Comparison of ENCODE assay signal across 26 mouse cellular contexts in genomic region chr1:158764211-158764610, GRCm38 (mm10).
"Had no signal": no experiment of that assay in that cellular context is flagged by ENCODE, and none has a peak within 500 bp of the region (broad histone marks: within the 10 kb centered on the region; RNA-seq: fewer than 3 reads in every experiment).

No protein-coding gene starts in this region.

- ATAC-seq: intestine, embryonic 16.5 days had no signal

- H3K4me3 ChIP-seq: heart, adult 2 months; heart, embryonic 13.5 days; heart, embryonic 15.5 days; hindbrain, embryonic 13.5 days; hindbrain, embryonic 15.5 days; kidney, embryonic 15.5 days; left cerebral cortex, adult 2 months; limb, embryonic 10.5 days; limb, embryonic 12.5 days; liver, embryonic 13.5 days had no signal

- H3K4me1 ChIP-seq: hindbrain, embryonic 13.5 days; hindbrain, embryonic 15.5 days; kidney, embryonic 15.5 days; limb, embryonic 10.5 days; limb, embryonic 12.5 days; liver, embryonic 13.5 days had no signal

- DNase-seq: gastrocnemius, postnatal 14 days; gastrocnemius, postnatal 36 days; heart, adult 2 months; heart, postnatal 14 days; heart, postnatal 36 days; kidney, adult 11 months; kidney, adult 2 months; kidney, adult 9 months; kidney, postnatal 14 days; kidney, postnatal 36 days; layer of hippocampus, adult 9-11 months; liver; liver, embryonic 13.5 days had no signal

- H3K4me2 ChIP-seq: heart, embryonic 11.5 days; heart, embryonic 13.5 days; heart, embryonic 15.5 days; hindbrain, embryonic 13.5 days; hindbrain, embryonic 15.5 days; kidney, embryonic 15.5 days; limb, embryonic 12.5 days; liver, embryonic 11.5 days; liver, embryonic 13.5 days had no signal

- H3K36me3 ChIP-seq: heart, embryonic 13.5 days; heart, embryonic 15.5 days; hindbrain, embryonic 13.5 days; hindbrain, embryonic 15.5 days; kidney, embryonic 15.5 days; limb, embryonic 10.5 days; limb, embryonic 12.5 days; liver, embryonic 13.5 days had no signal

- H3K9ac ChIP-seq: heart, embryonic 13.5 days; heart, embryonic 15.5 days; hindbrain, embryonic 13.5 days; hindbrain, embryonic 15.5 days; kidney, embryonic 15.5 days; limb, embryonic 12.5 days; liver, embryonic 13.5 days had no signal

- H3K27ac ChIP-seq: heart, adult 2 months; heart, embryonic 13.5 days; heart, embryonic 15.5 days; hindbrain, embryonic 13.5 days; hindbrain, embryonic 15.5 days; hindbrain, postnatal 0 days; kidney, embryonic 15.5 days; kidney, postnatal 0 days; left cerebral cortex, adult 2 months; limb, embryonic 10.5 days; limb, embryonic 12.5 days; liver, embryonic 13.5 days had no signal

- H3K9me3 ChIP-seq: heart, embryonic 13.5 days; heart, embryonic 15.5 days; hindbrain, embryonic 13.5 days; hindbrain, embryonic 15.5 days; kidney, embryonic 15.5 days; limb, embryonic 10.5 days; limb, embryonic 12.5 days; liver, embryonic 13.5 days had no signal

- H3K27me3 ChIP-seq: heart, embryonic 13.5 days; heart, embryonic 15.5 days; hindbrain, embryonic 13.5 days; hindbrain, embryonic 15.5 days; kidney, embryonic 15.5 days; limb, embryonic 12.5 days; liver, embryonic 13.5 days had no signal
